Mouse (Mus musculus) heart, adult 2 months (tissue): Measurements from ENCODE around the gene Gm20518.

Experiments
- CTCF ChIP-seq: fragments of 200-600 bp; IDR thresholded peaks from 2 replicates; pipeline ENCODE4 v1.8.1; 2022; ENCODE audit warnings: antibody characterized with exemption, mild to moderate bottlenecking, moderate library complexity
- EP300 ChIP-seq: fragments of 200-500 bp; IDR thresholded peaks from 2 replicates; pipeline ENCODE4 v1.6.1; 2011; ENCODE audit warnings: low read depth, low read length, control low read depth; ENCODE audit not compliant: insufficient read depth

DNA sequence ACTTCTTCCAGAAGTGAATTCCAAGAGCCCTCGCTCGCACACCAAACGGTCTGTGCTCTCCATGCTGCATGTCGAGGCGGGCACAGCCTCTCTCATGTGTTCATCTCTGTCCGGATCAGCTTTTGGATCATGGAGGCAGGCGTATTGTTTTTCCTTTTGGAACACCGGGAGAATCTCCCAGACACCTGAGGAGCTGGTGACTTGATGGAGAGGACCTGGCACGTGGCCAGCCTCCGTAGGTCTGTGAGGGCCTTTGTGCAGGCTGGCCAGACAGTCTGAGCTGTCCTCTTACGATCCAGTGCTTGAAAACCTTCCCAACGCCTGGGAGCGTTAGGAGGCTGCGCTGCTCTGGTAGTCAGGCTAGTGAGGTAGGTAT lies 30.7 kb upstream of the Gm20518 start:
- TF ChIP-seq CTCF, result no peak
- no peak for TF ChIP-seq EP300
